Mouse (Mus musculus): ENCODE data around the gene Htra3. TPM values are rescaled to one million over a fixed set of nuclear protein-coding genes. Genes with fewer than 3 reads are reported as not detected.

Gene Htra3
- total RNA-seq (2021): 10 to 100 TPM; 37.4 to 46.7 TPM
- long read RNA-seq, experiment 1, transcript Htra3-201 (9 exons, 2,750 nt): major isoform, 25 of 36 reads
- long read RNA-seq, experiment 1, partial matches to known transcripts: 2 of 36 reads
- long read RNA-seq, experiment 1, other reads (novel, unspliced or antisense): 5 of 36 reads
- long read RNA-seq, experiment 2, transcript Htra3-202 (7 exons, 1,901 nt): minor isoform, 8 of 74 reads
- long read RNA-seq, experiment 2, transcript Htra3-201 (9 exons, 2,750 nt): major isoform, 57 of 74 reads
- long read RNA-seq, experiment 2, partial matches to known transcripts: 1 of 74 reads
- long read RNA-seq, experiment 2, other reads (novel, unspliced or antisense): 8 of 74 reads

DNA sequence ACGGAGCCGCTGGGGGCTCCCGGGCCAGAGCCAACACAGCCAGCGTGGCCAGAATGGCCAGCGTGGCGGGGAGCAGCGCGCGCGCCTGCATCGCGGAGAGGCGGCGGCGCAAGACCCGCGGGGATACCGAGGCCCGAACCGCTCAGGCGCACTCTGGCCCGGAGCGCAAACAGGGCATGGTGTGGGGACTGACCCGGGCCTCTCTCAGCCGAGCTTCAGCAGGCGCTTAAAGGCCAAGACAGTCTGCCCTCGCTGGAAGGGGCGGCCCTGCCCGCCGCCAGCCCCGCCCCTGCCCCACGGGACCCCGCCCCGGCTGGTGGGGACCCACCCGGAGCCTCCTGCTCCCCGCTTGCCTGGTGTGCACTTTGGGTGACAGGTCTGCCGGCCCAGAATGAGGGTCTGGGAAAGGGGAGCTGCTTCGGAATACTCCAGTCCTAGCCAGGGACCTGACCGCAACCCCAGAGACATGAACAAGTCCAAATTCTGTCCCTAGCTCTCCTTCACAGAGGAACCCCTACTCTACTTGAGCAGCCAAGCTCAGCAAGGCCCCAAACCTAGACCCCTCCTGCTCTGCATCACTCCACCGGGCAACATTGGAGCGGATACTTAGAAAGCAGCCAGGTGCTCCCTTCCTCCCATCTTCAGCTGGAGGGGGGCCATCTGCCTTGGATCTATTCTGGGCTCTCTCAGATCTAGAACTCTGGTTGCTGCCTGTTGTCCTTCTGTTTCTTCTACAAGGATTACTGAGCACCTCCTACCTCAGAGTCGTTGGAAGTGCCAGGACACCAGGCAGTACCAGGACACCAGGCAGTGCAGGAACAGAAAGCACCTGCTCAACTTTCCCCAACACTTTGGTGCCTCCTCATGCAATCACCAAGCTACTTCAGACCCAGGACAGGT lies at the start of gene Htra3:
Gene Htra3 (minus strand): TSS at position 527 of the 900 bp plus-strand sequence.
- peak; percentile 81 for DNase-seq

- peak; percentile 67 for DNase-seq
These were observed 49.4 kb upstream of the Htra3 start for GRCm38 (mm10) chr5:35728957-35729460.

DNA sequence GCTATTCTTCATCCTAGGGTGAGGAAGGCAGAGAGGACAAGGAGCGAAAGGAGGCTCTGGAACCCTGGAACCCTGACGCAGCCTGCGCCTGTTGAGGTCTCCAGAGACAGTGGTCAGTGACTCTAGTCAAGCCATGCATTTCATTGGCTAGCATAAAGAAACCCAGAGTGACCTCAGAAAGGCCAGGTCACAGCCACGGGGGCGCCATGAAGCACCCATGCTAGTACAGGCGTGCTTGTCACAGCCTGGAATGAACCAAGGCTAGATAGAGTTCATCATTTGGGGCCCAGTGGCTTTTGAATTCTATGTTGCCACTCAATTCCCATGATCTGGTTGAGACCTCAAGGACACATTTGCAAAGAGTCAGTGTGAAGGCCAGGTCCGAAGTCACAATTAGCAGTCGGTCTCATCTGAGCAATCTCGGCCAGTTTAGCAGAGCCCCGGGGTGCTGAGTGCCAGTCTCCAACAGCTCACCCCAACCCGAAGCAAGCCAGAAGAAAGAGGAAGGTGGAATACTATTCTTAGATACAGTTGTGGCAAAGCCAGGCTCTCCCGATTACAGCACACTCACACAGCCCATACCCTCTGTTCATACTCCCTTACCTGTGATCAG lies 48.9 kb upstream of the Htra3 start:
- DNase-seq: no peak

DNA sequence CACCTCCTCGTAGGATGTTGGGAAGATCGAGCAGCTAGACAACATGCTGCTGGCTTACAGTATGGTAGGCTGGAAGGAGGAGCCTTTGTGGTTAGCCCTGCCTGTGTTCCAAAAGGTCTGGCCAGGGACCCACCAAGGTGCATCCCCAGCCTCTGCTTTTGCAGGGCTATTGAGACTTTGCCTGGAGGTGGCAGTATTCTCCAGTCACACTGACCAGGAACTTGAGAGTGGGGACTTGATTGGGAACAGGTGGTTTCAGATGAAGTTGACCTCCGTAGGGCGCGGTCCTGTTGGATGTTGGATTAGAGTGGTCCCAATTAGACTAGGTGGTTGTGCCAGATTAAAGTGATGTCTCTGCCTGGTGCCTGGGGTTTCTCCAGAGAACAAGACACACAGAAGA lies 47.9 kb upstream of the Htra3 start:
- no peak for DNase-seq

- no peak for DNase-seq
These were observed 46.3 kb upstream of the Htra3 start for GRCm38 (mm10) chr5:35725840-35726239.

DNA sequence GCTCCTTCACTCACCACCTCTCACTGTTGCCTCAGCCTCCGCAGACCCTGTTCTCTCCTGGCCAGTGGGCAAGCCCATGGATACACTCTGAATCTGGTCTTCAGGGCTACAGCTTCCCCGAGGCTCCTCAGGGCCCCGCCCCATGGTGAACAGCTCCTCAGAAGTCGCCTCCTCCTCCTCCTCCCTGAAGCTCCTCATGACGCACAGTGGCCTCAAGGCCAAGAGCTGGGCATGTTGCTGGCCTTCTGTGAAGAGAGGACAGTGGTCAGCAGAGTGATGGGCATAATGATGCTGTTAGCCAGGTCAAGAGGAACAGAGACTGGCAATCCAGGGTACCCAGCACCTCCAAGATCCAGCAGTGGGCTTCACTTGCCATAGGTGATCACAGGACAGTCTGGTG lies 44.3 kb upstream of the Htra3 start:
- no peak for DNase-seq

DNA sequence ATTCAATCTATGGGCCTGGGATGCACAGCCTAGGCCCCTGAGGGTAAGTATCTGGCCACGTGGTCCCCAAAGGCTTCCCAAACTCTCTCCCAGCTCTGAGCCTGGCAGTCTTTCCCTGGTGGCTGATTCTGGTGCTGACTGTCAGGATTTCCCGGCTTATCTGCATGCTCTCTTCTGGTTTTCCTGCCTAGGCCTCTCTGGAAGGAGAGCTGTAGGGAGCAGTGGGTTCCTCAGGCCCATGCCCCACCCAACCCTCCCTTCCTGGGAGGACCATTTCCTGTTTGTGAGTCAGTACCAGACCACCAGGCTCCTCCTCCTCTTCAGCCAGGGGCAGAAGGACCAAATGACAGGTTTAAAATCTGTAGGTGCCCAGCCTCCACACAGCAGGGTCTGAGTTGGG lies 43.1 kb upstream of the Htra3 start:
- no peak for DNase-seq

DNA sequence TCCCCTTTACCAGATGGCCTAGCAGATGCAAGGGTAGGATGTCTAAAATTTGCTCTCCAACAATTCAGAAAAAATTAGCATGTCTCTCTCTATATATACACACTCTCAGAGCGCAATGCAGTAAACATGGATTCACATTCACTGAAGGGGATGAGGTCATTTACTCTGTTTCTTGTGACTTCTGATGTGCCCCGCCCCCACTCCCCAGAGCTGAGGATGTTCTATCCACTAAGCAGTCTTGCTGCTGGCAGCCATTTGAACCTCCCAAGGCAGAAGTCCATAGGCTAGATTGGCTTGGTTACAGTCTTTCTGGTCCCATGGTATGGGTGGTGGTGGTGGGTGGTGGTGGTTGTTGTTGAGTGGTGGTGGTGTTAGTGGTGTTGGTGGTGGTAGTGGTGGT lies 42.4 kb upstream of the Htra3 start:
- DNase-seq: no peak

- DNase-seq: no peak
These were observed 40.3 kb upstream of the Htra3 start for GRCm38 (mm10) chr5:35719880-35720279.

DNA sequence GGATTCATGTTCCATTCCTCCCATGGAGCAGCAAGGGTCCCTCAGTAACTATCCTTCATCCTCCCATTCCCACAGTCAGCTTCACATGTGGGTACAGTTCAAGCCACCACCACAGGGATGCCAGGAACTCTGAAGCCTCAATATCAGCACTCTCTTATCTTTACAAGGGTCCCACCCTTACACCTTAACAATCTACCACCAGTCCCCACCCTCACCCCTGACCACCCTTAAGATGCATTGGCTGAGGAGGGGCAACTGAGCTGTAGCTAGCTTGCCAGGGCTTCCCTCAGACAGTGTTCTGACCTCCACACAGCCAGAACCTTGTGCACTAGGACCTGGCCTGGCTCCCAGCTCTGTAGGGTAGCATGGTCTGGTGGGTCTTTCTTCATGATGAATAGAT lies 39.8 kb upstream of the Htra3 start:
- DNase-seq: no peak

GRCm38 (mm10) chr5:35718817-35719216 lies 39.2 kb upstream of the Htra3 start:
- no peak for DNase-seq

DNA sequence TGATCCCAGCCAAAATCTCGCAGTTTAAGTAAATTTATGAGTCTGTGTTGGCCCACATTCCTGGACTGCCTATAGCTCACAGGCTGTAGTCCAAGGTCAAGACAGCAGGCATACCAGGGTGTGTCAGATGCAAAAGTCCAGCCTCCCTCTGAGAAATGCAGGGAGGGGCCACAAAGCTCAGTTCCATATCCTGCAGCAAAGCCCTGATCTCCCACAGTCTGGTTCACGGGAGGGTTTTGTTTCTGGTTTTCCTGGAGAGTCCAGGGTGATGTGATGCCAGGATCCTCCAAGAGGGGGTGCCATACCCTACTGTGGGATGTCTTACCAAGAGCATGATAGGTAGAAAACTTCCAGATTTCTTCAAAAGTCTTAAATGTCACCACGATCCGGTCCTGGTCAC lies 38.4 kb upstream of the Htra3 start:
- DNase-seq: no peak

DNA sequence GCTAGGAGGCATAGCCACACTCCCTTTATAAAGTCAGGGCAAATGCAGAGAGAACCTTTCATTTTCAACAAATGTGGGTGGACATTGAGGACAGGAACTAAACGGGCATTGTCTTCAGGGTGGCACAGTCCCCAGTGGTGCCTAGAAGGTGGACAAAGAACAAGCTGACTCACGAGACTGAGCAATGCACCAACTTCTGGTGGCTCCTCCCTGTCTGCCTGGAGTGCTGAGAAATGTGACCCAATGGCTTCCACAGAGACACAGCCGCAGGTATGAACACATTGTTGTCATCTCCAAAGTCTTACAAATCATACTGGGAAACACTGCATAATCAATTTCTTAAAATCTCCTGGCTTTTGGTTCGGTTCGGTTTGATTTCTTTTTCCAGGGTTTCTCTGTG lies 37.9 kb upstream of the Htra3 start:
- DNase-seq: no peak

DNA sequence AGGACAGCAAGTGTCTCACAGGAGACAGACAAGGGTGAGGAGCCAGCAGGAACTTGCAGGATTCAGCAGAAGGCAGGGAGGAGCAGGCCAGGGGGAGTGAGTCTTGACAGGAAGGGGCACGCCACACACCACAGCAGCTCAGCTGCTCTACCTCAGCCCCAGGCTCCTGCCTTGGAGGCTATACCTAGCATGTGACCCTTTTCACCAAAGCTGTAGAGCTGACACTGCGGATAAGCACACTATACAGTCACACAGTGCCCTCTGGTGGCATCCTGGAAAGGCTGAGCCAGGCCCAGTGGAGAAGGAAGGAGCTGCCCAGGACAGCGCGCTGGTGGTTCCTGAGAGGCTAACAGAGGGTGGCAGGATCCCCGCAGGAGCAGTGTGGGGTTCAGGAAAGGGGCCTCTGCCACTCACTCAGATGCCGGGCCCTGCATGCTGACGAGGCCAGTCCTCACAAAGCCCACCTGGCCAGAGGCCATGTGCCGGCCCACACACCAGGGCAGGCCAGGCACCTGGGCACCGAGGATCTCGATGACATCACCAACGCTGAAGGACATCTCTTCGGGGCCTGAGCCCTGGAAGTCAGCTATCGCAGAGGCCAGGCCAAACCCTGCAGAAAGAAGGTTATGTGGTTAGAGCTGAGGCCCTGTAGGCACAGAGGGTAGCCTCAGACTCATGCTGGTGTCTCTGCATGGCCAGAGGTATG lies 34.2 kb upstream of the Htra3 start:
- DNase-seq: peak; percentile 54

- no peak for DNase-seq
These were observed 32.9 kb upstream of the Htra3 start for GRCm38 (mm10) chr5:35712517-35712916.

DNA sequence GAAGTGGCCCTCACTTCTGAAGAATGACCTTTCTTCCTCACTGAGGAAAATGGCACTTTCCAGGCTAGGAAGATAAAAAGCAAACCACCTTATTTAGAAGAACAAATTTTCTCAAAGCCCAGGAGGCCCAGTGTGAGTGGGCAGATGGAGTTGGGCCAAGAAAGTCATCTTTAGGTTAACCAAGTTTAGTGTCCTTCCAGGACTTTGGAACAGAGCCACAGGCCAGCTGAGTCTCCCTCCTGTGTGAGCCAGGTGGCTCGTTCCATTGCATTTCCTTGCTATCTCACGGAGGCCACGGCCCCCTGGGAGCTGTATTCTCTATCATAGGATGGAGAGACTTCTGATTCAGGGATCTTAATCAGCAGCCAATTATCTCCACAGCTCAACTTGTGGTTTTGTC lies 31.3 kb upstream of the Htra3 start:
- DNase-seq: no peak

DNA sequence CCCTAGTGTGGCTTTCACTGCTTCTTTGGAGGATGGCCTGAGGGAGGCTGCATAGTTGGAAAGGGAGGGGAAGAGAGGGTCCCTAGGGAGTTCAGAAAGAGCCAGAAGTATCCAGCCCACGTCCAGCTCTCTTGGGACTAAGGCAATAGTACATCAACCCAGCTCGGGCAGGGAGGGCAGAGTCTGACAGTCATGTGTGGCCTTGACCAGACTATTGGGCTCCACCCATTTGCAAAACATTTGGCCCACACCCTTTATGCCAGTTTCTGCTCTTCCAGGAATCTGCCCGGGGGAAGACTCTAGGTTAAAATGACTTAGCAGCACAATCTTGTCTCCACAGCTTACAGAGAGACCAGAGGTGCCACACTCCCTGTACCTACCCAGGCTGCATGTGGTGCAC lies 30.9 kb upstream of the Htra3 start:
- no peak for DNase-seq

DNA sequence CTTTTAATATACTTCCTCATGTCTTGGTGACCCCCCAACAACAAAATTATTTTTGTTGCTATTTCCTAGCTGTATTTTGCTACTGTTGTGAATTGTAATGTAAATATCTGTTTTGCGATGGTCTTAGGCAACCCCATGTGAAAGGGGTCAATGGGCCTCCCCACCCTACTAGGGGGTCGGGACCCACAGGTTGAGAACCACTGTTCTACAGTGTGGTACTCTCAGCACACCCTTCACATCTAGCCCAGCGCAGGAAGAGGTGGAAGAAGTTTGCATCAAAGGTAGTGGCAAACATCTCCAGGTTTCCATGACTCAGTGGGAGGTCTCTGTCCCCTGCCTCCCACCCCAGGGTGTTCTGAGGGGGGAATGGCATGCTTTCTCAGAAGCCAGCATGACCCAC lies 25.8 kb upstream of the Htra3 start:
- no peak for DNase-seq

- no peak for DNase-seq
These were observed 24.2 kb upstream of the Htra3 start for GRCm38 (mm10) chr5:35703814-35704213.

- DNase-seq: no peak
These were observed 23.6 kb upstream of the Htra3 start for GRCm38 (mm10) chr5:35703183-35703582.

DNA sequence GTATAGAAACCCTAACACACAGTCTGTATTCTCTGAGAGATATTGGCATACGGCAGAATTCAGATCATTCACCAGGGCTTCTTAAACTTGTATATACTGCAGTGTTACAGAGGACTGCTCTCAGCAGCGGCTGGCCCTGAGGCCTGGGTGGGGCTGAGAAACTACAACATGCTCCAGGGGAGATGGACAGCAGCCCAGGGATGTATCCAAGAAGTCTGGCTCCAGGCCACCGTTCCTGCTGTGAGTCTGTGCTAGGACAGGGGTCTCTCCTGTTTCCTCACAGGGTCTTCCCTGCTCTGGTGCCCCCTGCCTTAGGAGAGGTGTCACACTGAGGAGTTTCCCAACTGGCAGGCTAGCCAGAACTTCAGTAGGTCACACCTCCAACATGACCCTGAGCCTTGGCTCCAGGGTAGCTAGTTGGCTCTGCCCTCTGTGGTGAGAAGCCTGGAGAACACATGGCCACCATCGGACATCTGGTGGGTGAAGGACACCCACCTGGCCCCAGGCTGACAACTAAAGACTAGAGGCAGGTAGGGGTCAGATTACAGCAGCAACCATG lies 23.1 kb upstream of the Htra3 start:
- no peak for DNase-seq

DNA sequence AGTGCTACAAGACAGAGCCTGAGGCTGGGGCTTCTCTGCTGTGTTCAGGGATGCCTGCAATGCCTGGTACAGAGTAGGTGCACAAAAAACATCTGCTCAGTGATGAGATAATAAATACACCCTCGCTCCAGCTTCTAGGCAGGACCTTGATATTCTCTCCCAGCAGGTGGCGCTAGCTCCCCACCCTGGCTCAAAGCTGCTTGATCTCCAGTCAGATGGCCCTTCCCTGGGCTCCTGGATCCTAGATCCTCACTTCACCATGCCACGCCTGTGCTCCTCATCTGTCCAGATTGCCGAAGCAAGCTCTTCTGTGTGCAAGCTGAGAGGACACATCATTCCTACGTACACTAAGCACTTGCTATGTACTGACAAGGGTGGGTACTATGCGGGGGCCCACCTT lies 21.5 kb upstream of the Htra3 start:
- peak; percentile 53 for DNase-seq

Data from gastrocnemius, postnatal 25 days (tissue).